Mouse (Mus musculus) embryonic fibroblast, embryonic 13.5 days (primary cell): ENCODE results near the gene Astn2.

Source experiments
- CTCF ChIP-seq: IDR thresholded peaks from 2 replicates; pipeline ENCODE4 v1.5.1; 2011; ENCODE audit warnings: mild to moderate bottlenecking, control low read depth, low read length, moderate library complexity, borderline replicate concordance; ENCODE audit not compliant: insufficient read depth
- POLR2A ChIP-seq: IDR thresholded peaks from 2 replicates; pipeline ENCODE4 v1.6.1; 2011; ENCODE audit warnings: low read depth, mild to moderate bottlenecking, control low read depth, low read length, moderate library complexity

DNA sequence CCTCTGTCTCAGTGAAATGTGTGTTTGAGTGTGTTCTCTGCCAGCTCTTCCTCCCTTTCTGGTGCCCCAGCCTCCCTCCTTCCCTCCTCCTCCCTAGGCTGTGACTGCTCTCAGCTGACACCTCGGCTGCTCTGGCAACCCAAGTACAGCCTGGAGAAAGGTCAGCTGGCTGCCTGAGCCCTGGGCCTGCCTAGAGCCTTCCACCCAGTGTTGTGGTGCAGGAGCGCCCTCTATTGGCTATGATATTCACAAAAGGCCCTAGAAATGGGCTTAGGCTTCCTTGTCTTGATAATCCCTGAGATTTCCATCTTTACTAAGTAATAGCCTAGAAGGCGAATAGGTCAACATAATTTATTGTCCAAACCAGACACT, 908.0 kb downstream of the Astn2 start:
- TF ChIP-seq CTCF (peak; percentile 83), POLR2A (no peak)
